Mouse (Mus musculus): ENCODE measurements at regions not wholly inside any gene's neighbourhood (a gene's known extent, or its start where the extent isn't known, plus 50 kb on each side); places are given as distances from the start of the nearest gene placed in this dataset.

DNA sequence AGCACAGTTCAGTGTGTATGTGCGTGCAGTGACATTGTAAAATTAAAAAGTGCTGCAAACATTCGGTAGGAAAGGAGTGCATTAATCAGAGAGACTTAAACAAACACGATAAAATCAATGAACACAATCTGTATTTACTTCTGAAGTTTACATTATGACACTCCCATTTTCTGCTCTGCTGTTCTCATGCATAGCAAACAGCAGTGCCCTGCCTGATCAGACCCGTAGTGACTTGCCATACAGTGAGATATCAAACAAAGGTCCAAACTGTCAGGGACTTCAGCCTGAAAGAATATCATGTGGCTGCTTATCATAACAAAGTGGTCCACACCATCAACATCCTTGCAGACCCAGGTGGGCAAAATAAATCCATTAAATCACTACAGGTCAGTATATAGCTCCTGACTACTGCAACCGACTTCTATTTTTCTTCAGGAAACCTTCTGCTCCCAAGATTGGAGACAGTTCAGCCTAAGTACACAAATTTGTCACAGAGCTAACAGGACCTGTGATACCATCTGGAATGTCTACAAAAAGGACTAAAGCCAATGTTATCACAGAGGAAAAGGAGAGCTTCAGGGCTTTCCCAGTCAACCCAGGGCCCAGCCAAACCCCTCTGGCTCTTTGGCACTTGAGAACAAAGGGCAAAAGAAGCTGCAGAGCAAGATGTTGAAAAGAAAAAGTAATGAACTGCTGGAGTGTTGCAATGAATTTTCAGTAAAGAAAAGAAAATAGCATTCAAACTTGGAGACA lies 495.8 kb downstream of the Trib2 start:
- TF ChIP-seq POLR2A (IDR thresholded peaks at IDR 0.05; ENCODE audit: insufficient read length, low read depth) (no peak), E2F4 (IDR thresholded peaks at IDR 0.05; ENCODE audit: insufficient read depth) (no peak)
